Mouse (Mus musculus) CH12.LX (cell line): ENCODE measurements at regions not wholly inside any gene's neighbourhood (a gene's known extent, or its start where the extent isn't known, plus 50 kb on each side); places are given as distances from the start of the nearest gene placed in this dataset.

Experiments
- DNase-seq: peaks from one replicate; pipeline ENCODE4 v3.0.0-alpha.2; 2013; ENCODE audit errors: extremely low read depth
- H3K27ac ChIP-seq: 2 replicates; pipeline ENCODE4 v1.5.1; 2012; ENCODE audit warnings: low read depth, mild to moderate bottlenecking, control low read depth, moderate library complexity; ENCODE audit not compliant: insufficient read depth
- H3K27me3 ChIP-seq: replicated peaks from 2 replicates; pipeline ENCODE3; 2012; ENCODE audit warnings: inconsistent platforms
- H3K36me3 ChIP-seq, 2 experiments: replicated peaks in 1 of 2; 2 replicates each; pipeline versions ENCODE3 to v1.6.1; 2012; ENCODE audit warnings: inconsistent platforms in 1 of 2, low read length in 1 of 2, mild to moderate bottlenecking in 1 of 2, mixed read lengths in 1 of 2, moderate library complexity in 1 of 2; ENCODE audit not compliant: control insufficient read depth in 1 of 2, insufficient read depth in 1 of 2
- H3K4me1 ChIP-seq, 2 experiments: 2 replicates each; pipeline ENCODE4 v1.6.1; 2012; ENCODE audit warnings: inconsistent platforms in 1 of 2, moderate library complexity in 1 of 2; ENCODE audit not compliant: insufficient read depth in 2 of 2, control insufficient read depth in 1 of 2
- H3K4me2 ChIP-seq: 2 replicates; pipeline ENCODE4 v1.6.1; 2012; ENCODE audit warnings: low read depth, mild to moderate bottlenecking, control low read depth; ENCODE audit not compliant: poor library complexity, insufficient read depth, severe bottlenecking
- H3K4me3 ChIP-seq, 3 experiments: fragments of 150-350 bp in 1 of 3; sonication (generic) in 1 of 3; replicated peaks in 1 of 3; 2 replicates each; pipeline versions ENCODE3 to v1.5.1; 2011 to 2012; ENCODE audit warnings: low read depth in 2 of 3, low read length in 2 of 3, mild to moderate bottlenecking in 2 of 3, moderate library complexity in 2 of 3, control low read depth in 1 of 3, improper control_type of control experiment in 1 of 3, inconsistent platforms in 1 of 3, mixed read lengths in 1 of 3; ENCODE audit not compliant: poor library complexity in 1 of 3
- H3K79me2 ChIP-seq: replicated peaks from 2 replicates; pipeline ENCODE4 v1.6.1; 2012; ENCODE audit warnings: mild to moderate bottlenecking, moderate library complexity; ENCODE audit not compliant: control insufficient read depth, poor library complexity, insufficient read depth, severe bottlenecking; ENCODE audit errors: extremely low read depth
- H3K9ac ChIP-seq: 2 replicates; pipeline ENCODE4 v1.6.1; 2012; ENCODE audit warnings: low read depth, mild to moderate bottlenecking, control low read depth, moderate library complexity; ENCODE audit not compliant: insufficient read depth
- H3K9me3 ChIP-seq: replicated peaks from 2 replicates; pipeline ENCODE3; 2012; ENCODE audit warnings: low read length, inconsistent platforms, mixed read lengths
- CHD1 ChIP-seq: IDR thresholded peaks from 2 replicates; pipeline ENCODE4 v1.6.1; 2012; ENCODE audit warnings: low read depth, low read length, improper control_type of control experiment, inconsistent platforms
- ELF1 ChIP-seq: IDR thresholded peaks from 2 replicates; pipeline ENCODE4 v1.6.1; 2014; ENCODE audit warnings: low read depth, mild to moderate bottlenecking, inconsistent platforms, low read length, improper control_type of control experiment
- ETS1 ChIP-seq: conservative IDR thresholded peaks from 2 replicates; pipeline ENCODE4 v1.6.1; 2012; ENCODE audit warnings: low read depth, mild to moderate bottlenecking, inconsistent platforms, low read length, improper control_type of control experiment, moderate library complexity
- GABPA ChIP-seq: IDR thresholded peaks from 2 replicates; pipeline ENCODE4 v1.6.1; 2012; ENCODE audit warnings: low read depth, low read length, improper control_type of control experiment, inconsistent platforms; ENCODE audit not compliant: insufficient replicate concordance
- HCFC1 ChIP-seq: IDR thresholded peaks from 2 replicates; pipeline ENCODE4 v1.6.1; 2012; ENCODE audit warnings: low read depth, mild to moderate bottlenecking, inconsistent platforms, low read length, improper control_type of control experiment
- IRF4 ChIP-seq: IDR thresholded peaks from 2 replicates; pipeline ENCODE4 v1.6.1; 2014; ENCODE audit warnings: low read depth, mild to moderate bottlenecking, inconsistent platforms, low read length, improper control_type of control experiment
- JUN ChIP-seq: IDR thresholded peaks from 2 replicates; pipeline ENCODE4 v1.6.1; 2011; ENCODE audit warnings: low read depth, mild to moderate bottlenecking, low read length, improper control_type of control experiment, moderate library complexity; ENCODE audit not compliant: insufficient read depth
- JUND ChIP-seq: conservative IDR thresholded peaks from 2 replicates; pipeline ENCODE4 v1.6.1; 2011; ENCODE audit warnings: low read depth, low read length, improper control_type of control experiment
- KAT2A ChIP-seq: IDR thresholded peaks from 2 replicates; pipeline ENCODE4 v1.6.1; 2012; ENCODE audit warnings: low read length, improper control_type of control experiment, inconsistent platforms; ENCODE audit not compliant: insufficient replicate concordance
- MAX ChIP-seq: IDR thresholded peaks from 2 replicates; pipeline ENCODE4 v1.6.1; 2011; ENCODE audit warnings: low read length, improper control_type of control experiment
- MAZ ChIP-seq: IDR thresholded peaks from 2 replicates; pipeline ENCODE4 v1.6.1; 2012; ENCODE audit warnings: low read depth, mild to moderate bottlenecking, inconsistent platforms, low read length, improper control_type of control experiment, moderate library complexity
- MEF2A ChIP-seq: IDR thresholded peaks from 2 replicates; pipeline ENCODE4 v1.6.1; 2014; ENCODE audit warnings: low read depth, mild to moderate bottlenecking, inconsistent platforms, low read length, improper control_type of control experiment, borderline replicate concordance
- MXI1 ChIP-seq: IDR thresholded peaks from 2 replicates; pipeline ENCODE4 v1.6.1; 2011; ENCODE audit warnings: mild to moderate bottlenecking, low read depth, low read length, improper control_type of control experiment
- POLR2AphosphoS2 ChIP-seq: IDR thresholded peaks from 2 replicates; pipeline ENCODE4 v1.6.1; 2011; ENCODE audit warnings: low read depth, low read length, improper control_type of control experiment
- RAD21 ChIP-seq: IDR thresholded peaks from 2 replicates; pipeline ENCODE4 v1.6.1; 2011; ENCODE audit warnings: low read depth, mild to moderate bottlenecking, low read length, improper control_type of control experiment, moderate library complexity
- TBP ChIP-seq: conservative IDR thresholded peaks from 2 replicates; pipeline ENCODE4 v1.6.1; 2011; ENCODE audit warnings: low read depth, low read length, improper control_type of control experiment
- TCF12 ChIP-seq: IDR thresholded peaks from 2 replicates; pipeline ENCODE4 v1.6.1; 2014; ENCODE audit warnings: low read depth, mild to moderate bottlenecking, inconsistent platforms, low read length, improper control_type of control experiment
- UBTF ChIP-seq: IDR thresholded peaks from 2 replicates; pipeline ENCODE4 v1.6.1; 2012; ENCODE audit warnings: low read depth, mild to moderate bottlenecking, inconsistent platforms, low read length, improper control_type of control experiment, moderate library complexity
- USF1 ChIP-seq: IDR thresholded peaks from 2 replicates; pipeline ENCODE4 v1.6.1; 2014; ENCODE audit warnings: low read depth, mild to moderate bottlenecking, inconsistent platforms, low read length, improper control_type of control experiment
- USF2 ChIP-seq: conservative IDR thresholded peaks from 2 replicates; pipeline ENCODE4 v1.6.1; 2011; ENCODE audit warnings: low read depth, low read length, improper control_type of control experiment
- ZNF384 ChIP-seq: IDR thresholded peaks from 2 replicates; pipeline ENCODE4 v1.6.1; 2012; ENCODE audit warnings: low read depth, low read length, improper control_type of control experiment, inconsistent platforms
- dilution Hi-C: fragments of 300-500 bp; cut with MboI; formaldehyde crosslinking; loops from 2 replicates; pipeline ENCODE4 v1.14.3; 2020; ENCODE audit warnings: low sequenced_read_pairs; ENCODE audit not compliant: extremely low pct_unique_long_range_greater_than_20kb, extremely low pct_ligation_motif_present
- in situ Hi-C: fragments of 300-500 bp; cut with MboI; formaldehyde crosslinking; loops from 3 replicates; pipeline ENCODE4 v1.14.3; 2019; ENCODE audit warnings: low sequenced_read_pairs, low pct_ligation_motif_present, low pct_unique_long_range_greater_than_20kb, mixed read lengths

- DNase-seq = no peak
- TF ChIP-seq MAX (no peak), HCFC1 (no peak), CHD1 (no peak), MXI1 (no peak), GABPA (no peak), IRF4 (no peak), JUND (no peak), USF1 (no peak), USF2 (no peak), ETS1 (no peak), MAZ (no peak), MEF2A (no peak), ELF1 (no peak), KAT2A (no peak), UBTF (no peak), TCF12 (no peak), RAD21 (no peak), TBP (no peak), POLR2AphosphoS2 (no peak)
These were observed 672.5 kb downstream of the Zfp706 start for GRCm38 (mm10) chr15:36335116-36335515.

GRCm38 (mm10) chr15:36334436-36335113 is 673.0 kb downstream of the Zfp706 start:
- dilution Hi-C loops = no loop called here
- peaks cover 0 to 25% of the 10 kb centered on the region in 2 experiments; a peak in 2 of 4 replicates for H3K4me1 ChIP-seq
- no peaks in the 10 kb centered on the region for H3K79me2 ChIP-seq
- H3K36me3 ChIP-seq = no peaks in the 10 kb centered on the region
- no peak for TF ChIP-seq JUN
- no peak for TF ChIP-seq MAZ
- TF ChIP-seq ZNF384 = no peak
- TF ChIP-seq GABPA = no peak
- no peak overlapping the region for H3K4me2 ChIP-seq
- DNase-seq = no peak
- no peaks in the 10 kb centered on the region for H3K27me3 ChIP-seq
- H3K9me3 ChIP-seq = no peaks in the 10 kb centered on the region
- no peak overlapping the region for H3K9ac ChIP-seq
- no peak overlapping the region for H3K4me3 ChIP-seq
- in situ Hi-C loops = no loop called here
- no peak overlapping the region for H3K27ac ChIP-seq

More at GRCm38 (mm10) chr15:36335116-36335515, 672.5 kb downstream of the Zfp706 start:
- Histone ChIP-seq H3K4me1 (peaks cover 0 to 25% of the 10 kb centered on the region in 2 experiments; a peak in 2 of 4 replicates), H3K4me2 (no peak overlapping the region), H3K27ac (no peak overlapping the region), H3K36me3 (no peaks in the 10 kb centered on the region), H3K9me3 (no peaks in the 10 kb centered on the region), H3K9ac (no peak overlapping the region), H3K4me3 (no peak overlapping the region), H3K27me3 (no peaks in the 10 kb centered on the region), H3K79me2 (no peaks in the 10 kb centered on the region)
- dilution Hi-C loops = no loop called here
- in situ Hi-C loops = no loop called here
